Mouse (Mus musculus): ENCODE measurements around the gene Spata25. TPM values are rescaled to one million over a fixed set of nuclear protein-coding genes. Genes with fewer than 3 reads are reported as not detected.

The Spata25 gene
- polyA plus RNA-seq, 1 experiment from 2014 or later = not detected

Other genes starting within 250 kb of the Spata25 start
- not detected in 2 replicates for gene Wfdc6a, start 243.1 kb downstream of the Spata25 start, polyA plus RNA-seq (2015; fragmentation: Nextera tagmentation; extraction: Ambion mirVana)
- not detected in 2 replicates for gene Eppin, start 234.9 kb downstream of the Spata25 start, polyA plus RNA-seq (2015; fragmentation: Nextera tagmentation; extraction: Ambion mirVana)
- gene Wfdc6b, start 215.0 kb downstream of the Spata25 start, polyA plus RNA-seq (2015; fragmentation: Nextera tagmentation; extraction: Ambion mirVana) = not detected in 2 replicates
- gene Wfdc8, start 214.9 kb downstream of the Spata25 start, polyA plus RNA-seq (2015; fragmentation: Nextera tagmentation; extraction: Ambion mirVana) = not detected in 2 replicates
- gene Wfdc16, start 189.7 kb downstream of the Spata25 start, polyA plus RNA-seq (2015; fragmentation: Nextera tagmentation; extraction: Ambion mirVana) = not detected in 2 replicates
- not detected in 2 replicates for gene Wfdc10, start 172.5 kb downstream of the Spata25 start, polyA plus RNA-seq (2015; fragmentation: Nextera tagmentation; extraction: Ambion mirVana)
- not detected in 2 replicates for gene Wfdc9, start 172.0 kb downstream of the Spata25 start, polyA plus RNA-seq (2015; fragmentation: Nextera tagmentation; extraction: Ambion mirVana)
- gene Wfdc11, start 154.4 kb downstream of the Spata25 start, polyA plus RNA-seq (2015; fragmentation: Nextera tagmentation; extraction: Ambion mirVana) = not detected in 2 replicates
- gene Wfdc13, start 143.4 kb downstream of the Spata25 start, polyA plus RNA-seq (2015; fragmentation: Nextera tagmentation; extraction: Ambion mirVana) = not detected in 2 replicates
- not detected in 2 replicates for gene Spint4, start 130.0 kb downstream of the Spata25 start, polyA plus RNA-seq (2015; fragmentation: Nextera tagmentation; extraction: Ambion mirVana)
- not detected in 2 replicates for gene Spint5, start 113.2 kb downstream of the Spata25 start, polyA plus RNA-seq (2015; fragmentation: Nextera tagmentation; extraction: Ambion mirVana)
- gene Wfdc3, start 82.6 kb downstream of the Spata25 start, polyA plus RNA-seq (2015; fragmentation: Nextera tagmentation; extraction: Ambion mirVana) = 0.92 and 1.4 TPM in 2 replicates
- 75.2 and 80.2 TPM in 2 replicates for gene Dnttip1, start 82.6 kb downstream of the Spata25 start, polyA plus RNA-seq (2015; fragmentation: Nextera tagmentation; extraction: Ambion mirVana)
- gene Ube2c, start 58.6 kb downstream of the Spata25 start, polyA plus RNA-seq (2015; fragmentation: Nextera tagmentation; extraction: Ambion mirVana) = 476 and 507 TPM in 2 replicates
- gene Tnnc2, start 48.6 kb downstream of the Spata25 start, polyA plus RNA-seq (2015; fragmentation: Nextera tagmentation; extraction: Ambion mirVana) = not detected in 2 replicates
- 14.7 and 15.4 TPM in 2 replicates for gene Snx21, start 42.7 kb downstream of the Spata25 start, polyA plus RNA-seq (2015; fragmentation: Nextera tagmentation; extraction: Ambion mirVana)
- 16.5 and 17.0 TPM in 2 replicates for gene Acot8, start 23.7 kb downstream of the Spata25 start, polyA plus RNA-seq (2015; fragmentation: Nextera tagmentation; extraction: Ambion mirVana)
- 11.7 and 12.1 TPM in 2 replicates for gene Zswim3, start 23.4 kb downstream of the Spata25 start, polyA plus RNA-seq (2015; fragmentation: Nextera tagmentation; extraction: Ambion mirVana)
- 22.1 and 23.2 TPM in 2 replicates for gene Zswim1, start 5.9 kb downstream of the Spata25 start, polyA plus RNA-seq (2015; fragmentation: Nextera tagmentation; extraction: Ambion mirVana)
- 82.7 and 91.6 TPM in 2 replicates for gene Ctsa, start 4.3 kb upstream of the Spata25 start, polyA plus RNA-seq (2015; fragmentation: Nextera tagmentation; extraction: Ambion mirVana)
- gene Neurl2, start 4.9 kb upstream of the Spata25 start, polyA plus RNA-seq (2015; fragmentation: Nextera tagmentation; extraction: Ambion mirVana) = 4.0 and 4.2 TPM in 2 replicates
- 34.3 and 35.4 TPM in 2 replicates for gene Pltp, start 29.2 kb upstream of the Spata25 start, polyA plus RNA-seq (2015; fragmentation: Nextera tagmentation; extraction: Ambion mirVana)
- 101 and 107 TPM in 2 replicates for gene Pcif1, start 50.8 kb upstream of the Spata25 start, polyA plus RNA-seq (2015; fragmentation: Nextera tagmentation; extraction: Ambion mirVana)
- 12.2 and 15.1 TPM in 2 replicates for gene Zfp335, start 83.2 kb upstream of the Spata25 start, polyA plus RNA-seq (2015; fragmentation: Nextera tagmentation; extraction: Ambion mirVana)
- gene Mmp9, start 112.2 kb upstream of the Spata25 start, polyA plus RNA-seq (2015; fragmentation: Nextera tagmentation; extraction: Ambion mirVana) = 8.6 and 10.6 TPM in 2 replicates
- gene Slc12a5, start 132.3 kb upstream of the Spata25 start, polyA plus RNA-seq (2015; fragmentation: Nextera tagmentation; extraction: Ambion mirVana) = 5.7 and 8.8 TPM in 2 replicates
- 131 and 134 TPM in 2 replicates for gene Ncoa5, start 206.3 kb upstream of the Spata25 start, polyA plus RNA-seq (2015; fragmentation: Nextera tagmentation; extraction: Ambion mirVana)
- 5.4 and 6.6 TPM in 2 replicates for gene Cd40, start 227.1 kb upstream of the Spata25 start, polyA plus RNA-seq (2015; fragmentation: Nextera tagmentation; extraction: Ambion mirVana)